Mouse (Mus musculus): ENCODE measurements around the gene Hsd17b12.
A peak's percentile ranks its signal among the peaks of the same experiment; 100 is the strongest.

Gene Hsd17b12

DNA sequence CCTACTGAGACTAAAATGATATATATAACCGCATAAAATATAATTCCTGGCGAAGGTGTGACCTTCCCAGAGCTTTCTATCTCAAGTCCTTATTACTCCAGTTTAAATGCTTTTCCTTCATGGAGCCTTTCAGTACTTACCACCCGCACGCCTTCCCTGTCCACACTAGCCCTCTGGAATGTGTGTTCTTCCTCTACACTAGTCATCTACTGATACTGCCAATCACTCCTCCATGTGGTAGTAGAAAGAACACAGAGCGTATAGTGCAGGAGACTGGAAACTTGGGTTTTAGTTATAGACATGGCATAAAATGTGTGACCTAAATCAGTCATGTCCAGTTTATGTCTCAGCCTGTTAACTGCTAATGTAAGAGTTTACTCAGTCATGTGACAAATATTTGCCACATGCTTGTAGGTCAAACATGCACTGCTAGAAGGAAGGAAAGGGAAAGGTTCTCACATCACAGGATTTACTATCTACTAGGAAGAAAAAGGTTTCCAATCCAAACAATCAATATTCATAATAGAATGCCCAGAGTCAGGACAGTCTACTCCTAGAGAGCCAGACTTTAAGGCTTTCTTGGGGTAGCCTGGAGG lies 91.1 kb downstream of the Hsd17b12 start:
- DNase-seq, result no peak

DNA sequence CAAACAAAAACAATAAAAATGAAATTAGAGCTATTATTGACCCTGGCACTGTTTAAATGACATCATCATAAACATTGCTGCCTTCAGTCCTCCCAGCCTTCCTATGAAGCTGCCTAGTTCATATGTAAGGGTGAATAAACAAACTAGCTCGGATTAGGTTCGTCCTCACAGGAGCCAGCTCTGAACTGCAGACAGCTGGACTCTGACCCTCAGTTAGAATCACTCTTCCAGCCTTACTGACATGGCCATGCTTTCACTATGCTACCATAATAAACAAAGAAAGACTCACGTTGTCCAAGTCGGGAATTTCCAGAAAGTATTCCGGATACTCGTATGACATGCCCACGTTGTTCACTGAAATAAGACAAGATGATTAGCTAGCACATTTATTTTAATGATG lies 91.6 kb downstream of the Hsd17b12 start:
- DNase-seq, result peak; percentile 12

DNA sequence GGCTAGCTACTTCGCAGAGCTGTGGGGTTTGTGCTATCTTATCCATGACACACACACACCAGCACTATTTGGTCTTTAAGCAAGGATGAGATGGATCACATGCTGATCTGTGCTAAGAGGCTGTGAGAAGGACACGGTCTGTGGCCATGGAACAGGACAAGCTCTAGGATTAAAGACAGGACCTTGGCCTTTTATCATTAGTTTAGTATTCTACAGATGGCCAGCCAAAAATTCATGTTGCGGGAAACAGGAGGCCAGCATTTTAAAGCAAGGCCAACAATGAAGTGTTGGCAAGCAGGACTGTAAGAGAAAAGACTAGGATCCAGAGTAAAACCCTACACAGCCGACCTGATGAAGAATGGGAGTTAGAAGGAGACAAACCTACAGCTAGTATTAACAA lies 95.0 kb downstream of the Hsd17b12 start:
- no peak for DNase-seq

DNA sequence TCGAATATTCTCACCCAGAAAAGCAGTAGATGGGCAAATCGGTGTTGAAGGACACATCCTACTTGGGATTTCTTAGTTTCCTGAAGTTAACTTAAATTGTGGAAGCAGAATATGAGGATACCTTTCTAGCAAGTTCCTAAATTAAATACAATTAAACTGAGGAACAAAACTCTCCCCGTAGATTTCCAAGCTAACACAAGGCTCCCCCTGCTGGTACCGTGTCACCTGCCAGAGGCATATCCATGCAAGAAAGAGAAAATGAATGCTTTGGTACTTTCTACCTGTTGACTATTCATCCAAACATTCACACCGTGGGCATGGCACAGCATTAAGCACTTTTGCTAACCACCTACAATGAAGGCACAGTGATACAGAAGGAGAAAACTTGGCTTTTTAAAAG lies 98.3 kb downstream of the Hsd17b12 start:
- peak; percentile 65 for DNase-seq

- DNase-seq, result peak; percentile 55
Observed at GRCm38 (mm10) chr2:94054813-94055212, 103.0 kb downstream of the Hsd17b12 start.

DNA sequence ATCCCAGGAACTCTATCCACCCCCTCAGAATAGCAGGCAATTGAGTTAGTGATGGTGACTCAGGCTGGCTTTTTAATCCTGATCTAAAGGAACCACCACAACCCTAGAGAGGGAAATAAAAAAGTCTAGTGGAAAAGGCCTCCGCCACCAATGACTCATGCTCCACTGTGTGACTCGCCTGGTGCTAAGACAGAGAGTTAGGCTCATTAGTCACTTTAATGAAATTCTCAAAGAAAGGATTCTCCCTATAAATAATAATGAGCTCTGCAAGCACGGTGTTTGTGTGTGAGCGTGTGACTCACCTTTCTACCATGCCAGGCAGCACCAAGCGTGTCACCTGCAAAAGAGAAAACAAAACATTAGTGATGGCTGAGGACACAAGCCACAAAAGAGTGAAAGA lies 105.8 kb downstream of the Hsd17b12 start:
- DNase-seq, result no peak

GRCm38 (mm10) chr2:94050901-94051300 lies 106.9 kb downstream of the Hsd17b12 start:
- DNase-seq, result no peak

DNA sequence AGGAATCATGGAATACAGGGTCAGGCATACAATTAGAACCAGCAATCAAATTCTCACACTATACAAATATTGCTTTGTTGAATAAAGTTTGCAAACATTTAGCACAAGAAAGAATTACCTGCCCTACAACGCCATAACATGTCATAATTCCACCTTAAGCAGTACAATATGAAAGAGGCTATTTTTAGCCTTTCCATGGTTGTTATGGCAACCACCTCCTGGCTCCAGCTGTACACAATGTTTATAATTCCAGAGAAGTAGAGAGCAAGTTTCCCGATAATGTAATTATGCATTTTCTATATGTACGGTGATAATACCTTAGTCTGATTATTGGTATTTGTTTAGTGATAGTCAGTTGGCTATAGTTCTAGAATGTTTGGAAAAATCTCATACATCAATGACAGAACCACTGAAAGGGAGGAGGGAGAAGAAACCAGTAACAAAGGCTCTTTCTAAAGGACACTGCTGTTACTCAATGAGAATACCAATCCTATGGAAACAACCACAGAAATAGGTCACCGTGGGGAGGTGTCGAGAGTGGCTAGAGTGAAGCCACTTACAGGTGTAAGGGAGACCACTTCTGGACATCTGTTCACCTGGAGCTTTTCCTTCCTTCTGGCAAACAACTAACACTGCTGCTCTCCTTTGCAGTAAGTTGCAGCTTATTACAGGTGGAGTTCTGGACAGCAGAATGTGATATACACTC lies 108.1 kb downstream of the Hsd17b12 start:
- no peak for DNase-seq

DNA sequence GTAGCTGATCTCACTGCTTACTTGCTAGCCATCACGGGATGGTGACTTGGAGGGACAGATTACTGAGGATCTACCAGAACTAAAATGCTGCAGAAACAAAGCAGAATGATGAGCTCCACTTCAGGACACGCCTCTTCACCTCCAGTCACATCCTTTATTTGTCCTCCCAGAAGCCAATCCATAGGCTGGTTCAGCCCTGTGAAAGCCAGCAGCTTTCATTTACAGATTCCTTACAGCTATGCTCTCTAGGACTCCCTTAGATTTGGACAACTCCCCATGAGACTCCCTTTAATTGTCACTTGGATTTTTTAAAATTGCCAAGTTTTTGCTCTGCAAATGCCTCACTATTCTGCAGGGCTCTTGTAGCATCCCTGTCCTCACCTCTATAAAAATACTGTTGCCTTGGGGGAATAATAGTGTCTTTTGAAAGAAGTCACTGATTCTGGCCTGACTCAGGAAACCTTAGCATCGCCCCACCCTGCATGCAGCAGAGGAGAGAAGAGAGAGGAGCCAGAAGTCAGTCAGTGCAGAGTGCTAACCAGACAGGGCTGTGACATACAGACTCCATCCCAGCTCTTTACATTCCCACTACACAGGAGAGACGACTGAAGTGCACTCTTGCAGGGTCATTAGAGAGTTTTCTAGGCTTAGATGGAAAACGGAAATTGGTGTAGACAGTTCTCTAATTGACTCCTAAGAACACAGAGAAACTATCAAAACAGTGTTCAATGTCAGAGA lies 108.9 kb downstream of the Hsd17b12 start:
- no peak for DNase-seq

DNA sequence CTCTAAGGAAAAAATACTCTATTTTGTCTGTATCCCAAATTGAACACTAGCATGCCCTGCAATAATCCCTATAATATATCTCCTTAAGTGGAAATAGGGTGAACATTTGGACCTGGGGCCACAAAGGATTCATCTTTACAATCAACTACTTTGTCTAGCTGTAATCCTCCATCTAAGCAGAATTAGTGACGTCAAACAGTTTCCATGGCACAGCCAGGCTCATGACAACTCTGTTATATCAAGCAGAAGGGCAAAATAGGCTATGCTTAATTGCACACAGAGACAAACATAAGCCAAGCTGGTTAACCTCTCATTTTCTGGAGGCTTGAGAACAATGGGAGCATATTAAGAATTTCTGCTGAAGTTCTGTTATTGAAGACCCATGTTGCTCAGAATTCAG lies 109.5 kb downstream of the Hsd17b12 start:
- DNase-seq, result no peak

- no peak for DNase-seq
Observed at GRCm38 (mm10) chr2:94045411-94046090, 112.2 kb downstream of the Hsd17b12 start.

DNA sequence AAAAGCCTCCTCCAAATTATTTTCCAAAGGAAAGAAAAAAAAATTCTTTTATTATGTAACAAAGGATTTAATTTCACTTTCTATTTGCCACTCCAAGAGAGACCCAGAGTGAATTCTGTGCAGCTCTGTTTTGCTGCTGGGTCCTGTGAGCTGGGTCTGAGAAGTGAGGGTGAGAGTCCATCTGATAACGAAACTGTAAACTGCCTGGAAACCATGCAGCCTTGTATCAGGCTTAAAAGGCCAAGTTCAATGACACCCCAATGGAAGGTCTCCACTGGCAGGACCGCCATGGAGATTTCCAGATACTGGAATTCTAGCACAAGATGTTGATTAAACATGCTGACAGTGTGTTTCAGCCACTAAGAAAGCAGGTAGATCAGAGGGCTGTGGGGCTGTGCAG lies 113.6 kb downstream of the Hsd17b12 start:
- DNase-seq, result no peak

- DNase-seq, result no peak
Observed at GRCm38 (mm10) chr2:94043662-94044061, 114.1 kb downstream of the Hsd17b12 start.

- DNase-seq, result no peak
Observed at GRCm38 (mm10) chr2:94042461-94042860, 115.3 kb downstream of the Hsd17b12 start.

- no peak for DNase-seq
Observed at GRCm38 (mm10) chr2:94040391-94041125, 117.2 kb downstream of the Hsd17b12 start.

- DNase-seq, result peak; percentile 81
Observed at GRCm38 (mm10) chr2:94035428-94036331, 122.1 kb downstream of the Hsd17b12 start.

DNA sequence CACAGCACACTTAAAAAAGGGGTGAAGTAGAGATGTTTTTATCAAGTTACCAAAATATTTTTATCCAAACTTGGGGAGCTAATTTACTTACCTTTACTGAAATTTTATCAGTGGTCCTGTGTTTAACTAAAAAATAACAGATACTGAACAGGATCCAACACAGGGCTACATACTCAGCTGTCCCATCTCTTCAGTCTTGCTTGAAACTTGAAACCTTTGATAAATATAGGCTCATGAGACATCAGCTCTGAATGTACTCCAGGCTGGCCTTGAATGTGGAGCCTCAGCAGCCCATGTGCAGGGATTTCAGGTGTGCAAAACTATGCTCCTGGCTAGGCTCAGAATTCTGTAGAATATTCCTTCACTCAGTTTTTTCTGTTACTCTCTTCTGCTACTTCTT lies 127.2 kb downstream of the Hsd17b12 start:
- no peak for DNase-seq

- no peak for DNase-seq
Observed at GRCm38 (mm10) chr2:94024637-94025036, 133.1 kb downstream of the Hsd17b12 start.

DNA sequence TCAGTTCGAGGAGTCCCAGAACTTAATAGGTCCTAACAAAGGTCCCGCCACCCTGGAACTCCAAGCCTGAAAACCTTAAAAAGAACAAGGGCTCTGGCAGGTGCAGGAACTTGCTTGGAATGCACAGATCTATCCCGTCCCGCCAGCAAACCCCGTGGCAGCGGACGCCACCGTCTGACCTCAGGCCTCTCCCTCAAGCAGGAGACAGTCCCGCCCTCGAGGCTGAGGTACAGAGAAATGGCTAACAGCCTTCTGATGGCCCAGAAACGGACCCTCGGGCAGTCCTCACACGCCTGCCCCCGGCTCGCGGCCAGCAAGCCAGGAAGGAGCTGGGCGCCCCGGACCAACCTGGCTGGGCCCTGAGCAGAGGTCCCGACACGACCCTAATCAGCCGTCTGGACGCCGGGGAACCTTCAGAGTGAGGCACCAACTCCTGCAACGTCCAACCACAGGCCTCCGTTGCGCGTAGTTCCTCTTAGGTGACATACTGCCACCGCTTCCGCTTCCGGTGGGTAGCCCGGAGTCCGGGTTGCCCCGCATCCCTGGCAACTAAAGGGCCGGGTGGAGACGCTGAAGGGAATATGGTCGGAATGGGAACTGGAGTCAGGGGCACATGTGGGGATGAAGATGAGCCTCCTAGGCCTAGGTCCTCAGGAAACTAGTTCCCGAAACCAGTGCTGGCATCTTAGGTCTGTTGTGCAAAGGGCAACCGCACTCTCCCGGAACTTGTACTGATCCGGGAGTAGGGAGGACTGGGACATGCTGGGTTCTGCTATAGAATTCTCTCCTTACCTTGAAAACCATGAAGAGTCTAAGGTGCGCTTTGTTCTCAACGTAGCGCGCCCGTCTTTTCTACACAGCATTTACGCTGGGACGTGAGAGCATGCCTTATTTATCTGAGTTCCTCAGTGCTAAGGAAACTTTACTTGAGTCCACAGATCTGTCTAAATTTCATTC lies 147.2 kb downstream of the Hsd17b12 start, which contains the start of gene Alkbh3:
Alkbh3 (minus strand) TSS at position 473 of the 957 bp plus-strand sequence.
- DNase-seq, result peak; percentile 94

DNA sequence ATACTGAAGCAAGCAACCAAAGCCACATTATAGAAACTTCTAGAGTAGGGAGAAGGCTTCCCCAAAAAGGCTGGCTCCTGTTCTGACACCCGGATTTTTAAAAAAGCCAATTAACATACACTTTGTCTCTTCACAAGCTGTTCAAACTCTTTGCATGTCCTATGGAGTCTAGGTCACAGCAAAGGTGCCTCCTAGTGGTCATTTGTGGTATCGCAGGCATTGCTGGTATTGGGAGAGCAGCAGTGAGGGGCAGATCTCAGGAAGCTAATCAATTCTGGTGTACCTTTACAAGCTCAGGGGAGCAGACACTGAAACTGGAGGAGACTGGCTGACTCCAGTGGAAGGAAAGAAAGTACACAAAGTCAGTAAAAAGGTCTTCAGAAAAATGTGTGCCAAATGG lies 155.4 kb downstream of the Hsd17b12 start:
- peak; percentile 94 for DNase-seq

Data from kidney, postnatal 10 days (tissue).